20 mouse cellular contexts compared by ENCODE assay signal in the genomic region with DNA sequence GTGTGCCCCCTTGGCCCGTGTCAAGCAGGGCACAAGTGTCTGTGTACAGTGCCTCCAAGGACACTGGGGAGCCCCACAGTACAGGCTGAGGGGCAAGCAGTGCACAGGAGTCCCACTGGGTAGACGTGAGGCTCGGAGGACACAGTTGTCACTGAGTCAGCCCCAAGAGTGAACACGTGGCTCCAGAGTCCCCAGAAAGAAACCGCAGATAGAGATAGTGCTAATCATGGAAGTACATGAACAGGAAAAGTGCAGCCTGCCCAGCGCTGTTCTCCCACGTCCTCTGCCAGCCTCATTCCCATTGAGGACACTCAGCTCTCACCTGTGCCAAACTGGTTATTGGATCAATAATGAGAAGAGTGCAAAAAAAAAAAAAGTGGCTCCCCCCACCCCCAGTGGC. TPM values are rescaled to one million over a fixed set of nuclear protein-coding genes. Genes with fewer than 3 reads are reported as not detected.
DNase-seq lines count a peak whose midpoint lies in the region; ATAC-seq lines count a peak whose summit lies in the region.
"Had no signal": no experiment of that assay in that cellular context is flagged by ENCODE, and none has a peak within 500 bp of the region (broad histone marks: within the 10 kb centered on the region; RNA-seq: fewer than 3 reads in every experiment).

No protein-coding gene starts in this region.

- H3K4me1 ChIP-seq in heart, embryonic 15.5 days (replicated peaks), result peaks cover 18% of the 10 kb centered on the region
- peaks cover 29% of the 10 kb centered on the region for H3K4me1 ChIP-seq in liver, embryonic 11.5 days (replicated peaks; ENCODE audit: control insufficient read depth, insufficient read depth, low read length)
- H3K4me1 ChIP-seq: limb, embryonic 13.5 days; neural tube, embryonic 13.5 days had no signal

- no peak overlapping the region for H3K4me3 ChIP-seq in heart, embryonic 15.5 days
- H3K4me3 ChIP-seq in liver, embryonic 11.5 days (ENCODE audit: low read depth, low read length), result no peak overlapping the region
- H3K4me3 ChIP-seq: hindbrain, embryonic 10.5 days; layer of hippocampus, adult 2 months; limb, embryonic 13.5 days; neural tube, embryonic 13.5 days had no signal

- H3K36me3 ChIP-seq in heart, embryonic 15.5 days, result no peaks in the 10 kb centered on the region
- no peaks in the 10 kb centered on the region for H3K36me3 ChIP-seq in liver, embryonic 11.5 days (ENCODE audit: control insufficient read depth, insufficient read depth, low read length)
- H3K36me3 ChIP-seq: hindbrain, embryonic 10.5 days; limb, embryonic 13.5 days; neural tube, embryonic 13.5 days had no signal

- ATAC-seq in heart, embryonic 15.5 days (replicated peaks; ENCODE audit: insufficient number of reproducible peaks, insufficient read depth, low FRiP score, low read depth), result peak; percentile 44; the same call in 1 of the 2 replicates
- ATAC-seq in liver, embryonic 11.5 days (replicated peaks; ENCODE audit: low FRiP score), result peak; percentile 84
- ATAC-seq in megakaryocyte progenitor cell, adult 5-6 weeks (replicated peaks; ENCODE audit: poor library complexity), result peak; percentile 45
- ATAC-seq: forebrain, embryonic 16.5 days; hindbrain, postnatal 0 days had no signal

- H3K27ac ChIP-seq in heart, embryonic 15.5 days, result no peak overlapping the region
- peak overlapping the region; percentile 36; the same call in 1 of the 2 replicates for H3K27ac ChIP-seq in liver, embryonic 11.5 days (ENCODE audit: low read depth, low read length)
- H3K27ac ChIP-seq: hindbrain, postnatal 0 days; layer of hippocampus, adult 2 months; limb, embryonic 13.5 days; macrophage; neural tube, embryonic 13.5 days had no signal

- H3K4me2 ChIP-seq in heart, embryonic 15.5 days, result no peak overlapping the region
- peak overlapping the region; percentile 38 for H3K4me2 ChIP-seq in liver, embryonic 11.5 days
- H3K4me2 ChIP-seq: limb, embryonic 13.5 days; neural tube, embryonic 13.5 days had no signal

- 45% methylated on average over 7 of the region's 7 CpGs for WGBS in heart, embryonic 15.5 days
- 44% methylated on average over 7 of the region's 7 CpGs for WGBS in liver, embryonic 11.5 days

- no peak overlapping the region for H3K9ac ChIP-seq in heart, embryonic 15.5 days
- H3K9ac ChIP-seq in liver, embryonic 11.5 days (ENCODE audit: low read depth, low read length), result peak overlapping the region; percentile 21; the same call in 1 of the 2 replicates
- H3K9ac ChIP-seq: limb, embryonic 13.5 days; neural tube, embryonic 13.5 days had no signal

- no peaks in the 10 kb centered on the region for H3K9me3 ChIP-seq in heart, embryonic 15.5 days (replicated peaks)
- no peaks in the 10 kb centered on the region for H3K9me3 ChIP-seq in liver, embryonic 11.5 days (ENCODE audit: control insufficient read depth, low read length)
- H3K9me3 ChIP-seq: hindbrain, embryonic 10.5 days; limb, embryonic 13.5 days; neural tube, embryonic 13.5 days had no signal

- DNase-seq in heart, adult 18-20 months, result no peak
- peak; percentile 66 for DNase-seq in MEL-GATA-1-ER (ENCODE audit: extremely low read depth, low read depth)
- DNase-seq in liver, embryonic 11.5 days (ENCODE audit: low spot score), result no peak
- no peak for DNase-seq in right cerebral cortex, adult 2 months (ENCODE audit: low spot score in 2 of 2)
- no peak for DNase-seq in gastrocnemius, adult 8-10 months (ENCODE audit: low spot score in 2 of 2)
- DNase-seq: adrenal gland, adult 8-10 months; cerebellum, adult 9-10 months; kidney, adult 2 months; kidney, postnatal 10 days; layer of hippocampus, postnatal 36 days; midbrain, embryonic 14.5 days had no signal

- H3K27me3 ChIP-seq in heart, embryonic 15.5 days, result no peaks in the 10 kb centered on the region
- no peaks in the 10 kb centered on the region for H3K27me3 ChIP-seq in liver, embryonic 11.5 days (replicated peaks; ENCODE audit: control insufficient read depth, insufficient read depth, low read length)
- H3K27me3 ChIP-seq: limb, embryonic 13.5 days; neural tube, embryonic 13.5 days had no signal

RNA-seq across cellular contexts. Expression of a gene that starts 6.7 kb away (rescaled TPM):
- 1.3 and 1.7 TPM in 2 replicates for polyA plus RNA-seq in heart, embryonic 15.5 days (2015; fragmentation: Nextera tagmentation; extraction: Ambion mirVana)
- under 1 TPM; 0.54 to 0.60 TPM for total RNA-seq in heart, adult 18-20 months (2021)
- polyA plus RNA-seq in liver, embryonic 11.5 days (2014; fragmentation: Nextera tagmentation; extraction: Ambion mirVana), result 29.4 and 32.5 TPM in 2 replicates
- 12.2 and 12.7 TPM in 2 replicates for total RNA-seq in megakaryocyte progenitor cell, adult 5-6 weeks (2015)
- 19.0 and 21.5 TPM in 2 replicates for total RNA-seq in megakaryocyte progenitor cell, adult 5-6 weeks (2017)
- total RNA-seq in gastrocnemius, adult 8-10 months (2022), result under 1 TPM in 3 of 4 experiments, not detected in 1; 0.36 to 0.58 (median 0.41) TPM
- total RNA-seq: adrenal gland, adult 8-10 months had no signal

RNA-seq across cellular contexts. Expression of a gene that starts 18.8 kb away (rescaled TPM):
- 40.8 and 48.7 TPM in 2 replicates for polyA plus RNA-seq in heart, embryonic 15.5 days (2015; fragmentation: Nextera tagmentation; extraction: Ambion mirVana)
- 10 to 100 TPM; 73.3 to 76.6 TPM for total RNA-seq in heart, adult 18-20 months (2021)
- polyA plus RNA-seq in liver, embryonic 11.5 days (2014; fragmentation: Nextera tagmentation; extraction: Ambion mirVana), result 20.3 and 22.0 TPM in 2 replicates
- total RNA-seq in megakaryocyte progenitor cell, adult 5-6 weeks (2015), result 2.5 and 2.8 TPM in 2 replicates
- total RNA-seq in megakaryocyte progenitor cell, adult 5-6 weeks (2017), result 1.5 and 1.7 TPM in 2 replicates
- 10 to 100 TPM; 63.6 to 80.2 (median 77.4) TPM for total RNA-seq in gastrocnemius, adult 8-10 months (2022)

RNA-seq across cellular contexts. Expression of a gene that starts 53.0 kb away (rescaled TPM):
- polyA plus RNA-seq in heart, embryonic 15.5 days (2015; fragmentation: Nextera tagmentation; extraction: Ambion mirVana), result 1,057 and 1,253 TPM in 2 replicates
- 100 to 1,000 TPM; 616 to 693 TPM for total RNA-seq in heart, adult 18-20 months (2021)
- polyA plus RNA-seq in liver, embryonic 11.5 days (2014; fragmentation: Nextera tagmentation; extraction: Ambion mirVana), result 2,286 and 2,478 TPM in 2 replicates
- 4,905 and 5,125 TPM in 2 replicates for total RNA-seq in megakaryocyte progenitor cell, adult 5-6 weeks (2015)
- total RNA-seq in megakaryocyte progenitor cell, adult 5-6 weeks (2017), result 5,456 and 6,333 TPM in 2 replicates
- total RNA-seq in gastrocnemius, adult 8-10 months (2022), result 100 to 1,000 TPM; 581 to 694 (median 621) TPM

Comparison
In these comparisons a context has a peak if more than half of its experiments do, and no peak if none do; other contexts are left out.
1. RNA of a gene that starts 6.7 kb away (total RNA-seq): 12.2 to 21.5 TPM in megakaryocyte progenitor cell, adult 5-6 weeks; 0.54 to 0.60 TPM in heart, adult 18-20 months and 0.36 to 0.58 TPM in gastrocnemius, adult 8-10 months; every median in the first group is over 4 times any median in the second.
2. RNA of a gene that starts 18.8 kb away (total RNA-seq): 63.6 to 80.2 TPM in gastrocnemius, adult 8-10 months and 73.3 to 76.6 TPM in heart, adult 18-20 months; 1.5 to 2.8 TPM in megakaryocyte progenitor cell, adult 5-6 weeks; every median in the first group is over 10 times any median in the second.
3. RNA of a gene that starts 53.0 kb away (total RNA-seq): 4,905 to 6,333 TPM in megakaryocyte progenitor cell, adult 5-6 weeks; 616 to 693 TPM in heart, adult 18-20 months and 581 to 694 TPM in gastrocnemius, adult 8-10 months; every median in the first group is over 4 times any median in the second.
4. Peak in every context shown above with its lines, with median percentiles within 50 percentile points of each other: ATAC-seq.